Mouse (Mus musculus): ENCODE measurements around the gene Rtbdn.
"Not testable (repeated sequence)": the region's sequence is repeated elsewhere in the genome, so short reads cannot be mapped to it uniquely, and the experiment has no call there.

Gene Rtbdn

GRCm38 (mm10) chr8:84946528-84947240, at the start of gene Rtbdn:
TSS of gene Rtbdn (plus strand) at chr8:84946991.
- DNase-seq, result peak; percentile 82

DNA sequence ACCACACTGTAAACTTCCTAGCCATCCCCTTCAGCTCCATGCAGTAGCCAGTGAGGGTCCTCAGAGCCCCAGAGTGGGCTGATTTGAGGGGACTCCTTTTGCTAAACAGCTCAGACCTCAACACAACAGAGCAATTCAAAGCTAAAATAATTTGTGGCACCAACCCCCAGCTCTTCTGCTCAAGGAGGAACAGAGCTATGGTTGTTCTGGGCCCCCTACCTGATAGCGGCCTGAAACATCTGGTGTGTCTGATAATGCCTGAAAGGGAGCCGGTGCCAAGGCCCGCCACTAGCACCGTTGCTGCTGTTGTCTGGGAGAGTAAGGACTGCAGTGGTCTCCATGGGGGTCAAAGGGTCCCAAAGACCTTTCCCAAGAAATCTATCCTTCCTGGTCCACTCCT, 45.7 kb upstream of the Rtbdn start:
- DNase-seq, result no peak

DNA sequence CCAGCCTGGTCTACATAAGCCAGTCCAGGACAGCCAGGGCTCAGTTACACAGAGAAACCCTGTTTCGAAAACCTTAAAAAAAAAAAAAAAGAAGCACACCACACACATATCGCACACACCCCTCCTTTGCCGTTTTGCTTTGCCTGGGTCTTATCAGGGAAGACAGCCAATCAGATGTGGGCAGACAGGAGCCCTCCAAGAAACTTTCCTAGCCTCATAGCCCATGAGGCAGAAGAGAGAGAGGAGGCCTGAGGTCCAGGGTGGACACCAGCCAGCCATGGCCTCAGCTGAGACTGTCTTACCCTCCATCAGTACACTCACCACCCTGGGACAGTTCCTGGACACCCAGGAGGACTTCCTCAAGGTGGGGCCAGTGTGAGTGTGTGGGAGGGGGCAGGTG, 45.0 kb upstream of the Rtbdn start, which contains the start of gene Klf1:
Gene Klf1, plus strand, starts transcription at position 177 of the 400 bp plus-strand sequence.
- DNase-seq, result no peak

GRCm38 (mm10) chr8:84902367-84902919, 44.3 kb upstream of the Rtbdn start:
- DNase-seq, result no peak

DNA sequence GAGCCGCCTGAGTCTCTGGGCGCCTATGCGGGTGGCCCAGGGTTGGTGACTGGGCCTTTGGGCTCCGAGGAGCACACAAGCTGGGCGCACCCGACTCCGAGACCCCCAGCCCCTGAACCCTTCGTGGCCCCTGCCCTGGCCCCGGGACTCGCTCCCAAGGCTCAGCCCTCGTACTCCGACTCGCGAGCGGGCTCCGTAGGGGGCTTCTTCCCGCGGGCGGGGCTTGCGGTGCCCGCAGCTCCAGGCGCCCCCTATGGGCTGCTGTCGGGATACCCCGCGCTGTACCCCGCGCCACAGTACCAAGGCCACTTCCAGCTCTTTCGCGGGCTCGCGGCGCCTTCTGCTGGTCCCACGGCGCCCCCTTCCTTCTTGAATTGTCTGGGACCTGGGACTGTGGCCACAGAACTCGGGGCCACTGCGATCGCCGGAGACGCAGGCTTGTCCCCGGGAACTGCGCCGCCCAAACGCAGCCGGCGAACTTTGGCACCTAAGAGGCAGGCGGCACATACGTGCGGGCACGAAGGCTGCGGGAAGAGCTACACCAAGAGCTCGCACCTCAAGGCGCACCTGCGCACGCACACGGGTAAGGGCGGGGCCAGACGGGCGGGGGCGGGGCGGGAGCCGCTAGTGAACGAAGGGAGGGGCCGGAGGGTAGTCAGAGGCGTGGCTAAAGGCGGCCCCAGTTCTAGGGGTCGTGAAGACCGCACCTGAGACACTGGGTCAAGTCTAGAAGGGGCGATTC, 43.7 kb upstream of the Rtbdn start:
- DNase-seq, result peak; percentile 97

- DNase-seq, result no peak
Observed at GRCm38 (mm10) chr8:84904351-84904750, 42.4 kb upstream of the Rtbdn start.

DNA sequence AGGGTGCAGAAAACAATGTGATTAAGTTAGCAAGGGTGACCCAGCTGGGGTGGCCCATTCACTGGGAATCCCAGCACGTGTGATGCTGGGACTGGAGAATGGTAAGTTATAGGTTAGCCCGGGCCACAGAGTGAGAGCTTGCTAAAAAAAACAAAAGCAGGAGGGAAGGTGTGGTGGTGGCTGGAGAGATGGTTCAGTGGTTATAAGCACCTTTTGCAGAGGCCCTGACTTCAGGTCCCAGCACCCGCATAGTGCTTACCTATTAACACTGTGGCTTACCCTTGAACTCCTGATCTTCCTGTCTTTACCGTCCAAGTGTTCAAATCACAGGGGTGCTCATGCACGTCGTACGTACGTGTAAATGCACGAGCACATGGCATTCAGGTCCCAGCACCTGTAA, 39.8 kb upstream of the Rtbdn start:
- no peak for DNase-seq

DNA sequence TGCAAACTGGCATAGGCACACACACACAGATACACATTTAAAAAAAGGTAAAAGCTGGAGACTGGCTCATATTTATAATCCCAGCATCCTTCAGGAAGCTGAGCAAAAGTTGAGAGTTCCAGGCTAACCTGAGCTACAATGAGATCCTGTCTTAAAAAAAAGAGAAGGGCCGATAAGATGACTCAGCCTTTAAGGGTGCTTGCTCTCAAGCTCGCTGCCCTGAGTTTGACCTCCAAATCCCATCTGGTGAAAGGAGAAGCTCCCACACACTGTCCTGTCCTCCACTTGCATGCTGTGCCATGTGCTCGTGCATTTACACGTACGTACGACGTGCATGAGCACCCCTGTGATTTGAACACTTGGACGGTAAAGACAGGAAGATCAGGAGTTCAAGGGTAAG, 39.3 kb upstream of the Rtbdn start:
- DNase-seq, result no peak

- not testable (repeated sequence) for DNase-seq
Observed at GRCm38 (mm10) chr8:84907979-84908378, 38.8 kb upstream of the Rtbdn start.

GRCm38 (mm10) chr8:84908421-84909161, 38.2 kb upstream of the Rtbdn start, which contains the start of gene Dnase2a:
TSS of gene Dnase2a (plus strand) at chr8:84908560.
- DNase-seq, result peak; percentile 87

DNA sequence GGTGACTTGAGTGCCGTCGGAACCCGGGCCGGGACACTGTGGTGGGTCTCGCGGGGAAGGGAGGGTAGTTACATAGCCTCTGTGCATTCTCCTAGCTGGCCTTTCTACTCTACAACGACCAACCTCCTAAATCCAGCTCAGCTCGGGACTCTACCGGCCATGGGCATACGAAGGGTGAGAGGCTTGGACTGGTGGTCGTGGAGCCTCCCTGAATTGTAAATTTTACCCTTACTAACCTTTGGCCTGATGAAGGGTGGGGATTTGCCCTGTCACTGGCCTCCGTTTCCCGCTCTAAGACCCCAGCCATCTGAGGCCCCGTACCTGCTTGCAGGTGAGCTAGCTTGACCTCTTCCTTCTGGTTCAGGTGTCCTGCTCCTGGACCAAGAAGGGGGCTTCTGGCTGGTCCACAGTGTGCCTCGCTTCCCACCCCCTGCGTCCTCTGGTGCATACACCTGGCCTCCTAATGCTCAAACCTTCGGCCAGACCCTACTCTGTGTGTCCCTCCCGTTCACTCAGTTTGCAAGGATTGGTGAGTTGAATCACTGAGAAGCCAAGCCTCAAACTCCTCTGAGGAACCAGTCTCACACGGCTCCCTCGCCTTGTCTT, 37.5 kb upstream of the Rtbdn start:
- no peak for DNase-seq

DNA sequence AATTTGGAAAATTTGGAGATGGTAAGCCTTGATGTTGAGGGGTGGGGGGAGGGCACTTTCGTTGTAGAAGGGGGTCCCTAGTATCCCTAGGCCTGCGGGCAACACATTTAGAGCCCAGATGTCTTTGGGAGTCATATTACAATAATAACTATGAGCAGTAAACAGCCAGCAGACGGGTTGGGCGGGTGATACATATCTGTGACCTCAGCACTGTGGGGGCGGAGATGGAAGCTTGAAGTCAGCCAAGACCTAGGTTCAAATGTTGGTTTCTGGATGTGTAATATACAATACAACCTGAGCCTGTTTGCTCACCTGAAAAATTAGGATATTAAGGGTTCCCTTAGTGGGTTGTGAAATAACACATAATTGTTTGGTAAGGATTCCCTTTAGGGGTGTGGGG, 36.8 kb upstream of the Rtbdn start:
- no peak for DNase-seq

DNA sequence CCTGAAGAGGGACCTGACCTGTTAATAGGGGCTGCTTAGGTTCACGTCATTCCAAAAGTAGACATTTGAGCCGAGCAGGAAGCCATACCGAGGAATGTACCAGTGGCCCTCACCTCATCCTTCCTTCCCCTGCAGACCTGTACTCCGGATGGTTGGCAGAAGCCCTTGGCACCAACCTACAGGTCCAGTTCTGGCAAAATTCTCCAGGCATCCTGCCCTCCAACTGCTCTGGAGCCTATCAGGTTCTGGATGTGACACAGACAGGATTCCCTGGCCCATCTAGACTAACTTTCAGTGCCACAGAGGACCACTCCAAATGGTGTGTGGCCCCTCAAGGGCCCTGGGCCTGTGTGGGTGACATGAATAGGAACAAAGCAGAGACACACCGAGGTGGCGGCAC, 36.2 kb upstream of the Rtbdn start:
- peak; percentile 90 for DNase-seq

- peak; percentile 47 for DNase-seq
Observed at GRCm38 (mm10) chr8:84911854-84912253, 34.9 kb upstream of the Rtbdn start.

DNA sequence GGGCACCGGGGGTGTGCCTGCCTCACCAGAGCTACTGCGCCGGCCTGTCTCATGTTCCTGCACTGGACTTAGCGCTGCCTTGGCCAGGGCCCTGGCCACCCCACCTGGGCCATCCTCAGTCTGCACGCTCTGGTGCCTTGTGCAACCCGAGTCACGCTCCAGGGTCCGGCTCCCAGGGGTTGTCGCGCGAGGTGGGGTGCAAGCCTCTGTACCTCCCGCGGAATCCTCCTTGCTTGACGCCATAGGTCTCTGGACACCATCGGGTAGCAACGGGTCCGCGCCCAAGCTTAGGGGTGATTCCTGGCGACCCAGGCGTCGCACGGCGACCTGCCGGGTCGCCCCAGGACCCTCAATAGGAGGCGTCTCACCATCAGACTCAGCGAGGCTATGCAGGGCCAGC, 34.4 kb upstream of the Rtbdn start:
- peak; percentile 53 for DNase-seq

DNA sequence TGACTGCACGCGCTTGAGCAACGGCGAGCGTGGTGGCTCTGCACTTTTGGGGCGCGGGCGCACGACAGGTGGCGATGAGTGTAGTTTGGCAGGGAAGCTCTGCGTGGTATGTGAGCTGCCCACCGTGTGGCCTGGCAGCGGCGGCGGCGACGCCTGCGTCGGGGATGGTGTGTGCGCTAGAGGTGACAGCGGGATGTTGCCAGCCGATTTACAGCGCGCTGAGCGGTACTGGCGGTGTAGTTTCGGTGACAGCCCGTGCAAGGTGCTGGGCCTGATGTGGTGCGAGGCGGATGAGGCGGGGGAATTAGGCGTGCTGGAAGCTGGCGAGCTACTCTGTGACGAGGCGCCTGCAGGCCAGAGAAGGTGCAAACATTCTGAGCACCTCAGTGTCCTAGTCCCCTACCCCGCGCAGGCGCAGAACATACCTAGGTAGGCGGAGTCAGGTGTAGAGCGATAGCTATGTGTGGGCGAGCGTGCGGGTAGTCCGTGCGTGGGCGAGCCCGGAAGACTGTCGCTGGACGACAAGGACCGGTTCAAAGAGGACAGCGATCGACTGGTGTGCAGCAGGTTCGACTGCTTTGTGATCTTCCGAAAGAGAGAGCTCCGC, 33.8 kb upstream of the Rtbdn start:
- DNase-seq, result peak; percentile 86

- DNase-seq, result no peak
Observed at GRCm38 (mm10) chr8:84913502-84913900, 33.3 kb upstream of the Rtbdn start.

GRCm38 (mm10) chr8:84913960-84914359, 32.8 kb upstream of the Rtbdn start:
- no peak for DNase-seq

GRCm38 (mm10) chr8:84915269-84915668, 31.5 kb upstream of the Rtbdn start:
- DNase-seq, result no peak

- no peak for DNase-seq
Observed at GRCm38 (mm10) chr8:84917781-84918180, 29.0 kb upstream of the Rtbdn start.

GRCm38 (mm10) chr8:84918646-84919045, 28.1 kb upstream of the Rtbdn start:
- no peak for DNase-seq

- DNase-seq, result no peak
Observed at GRCm38 (mm10) chr8:84921596-84921995, 25.2 kb upstream of the Rtbdn start.

All from cerebellum, adult 9-10 months (tissue).